Mouse (Mus musculus) heart, embryonic 11.5 days (tissue): ENCODE measurements around the gene 4930451I11Rik. TPM values are rescaled to one million over a fixed set of nuclear protein-coding genes. Genes with fewer than 3 reads are reported as not detected.
A peak's percentile ranks its signal among the peaks of the same experiment; 100 is the strongest.

Experiments
- ATAC-seq: fragments of 200-750 bp; cut with Nextera tagmentation; replicated peaks from 2 replicates; pipeline ENCODE4 v1.8.0; 2017; ENCODE audit warnings: moderate library complexity; ENCODE audit not compliant: insufficient number of reproducible peaks, low FRiP score, low TSS enrichment
- H3K27ac ChIP-seq: fragments of 300-500 bp; sonication (generic); 2 replicates; pipeline ENCODE4 v1.5.1; 2014; ENCODE audit warnings: mild to moderate bottlenecking, low read depth, low read length
- H3K27me3 ChIP-seq: fragments of 300-500 bp; sonication (generic); 2 replicates; pipeline ENCODE4 v1.6.1; 2014; ENCODE audit warnings: mild to moderate bottlenecking, low read length, mixed read lengths; ENCODE audit not compliant: control insufficient read depth, insufficient read depth
- H3K36me3 ChIP-seq: fragments of 300-500 bp; sonication (generic); 2 replicates; pipeline ENCODE4 v1.6.1; 2014; ENCODE audit warnings: mild to moderate bottlenecking, low read length, moderate library complexity, mixed read lengths; ENCODE audit not compliant: control insufficient read depth, insufficient read depth
- H3K4me1 ChIP-seq: fragments of 300-500 bp; sonication (generic); 2 replicates; pipeline ENCODE4 v1.6.1; 2014; ENCODE audit warnings: low read length; ENCODE audit not compliant: control insufficient read depth, insufficient read depth
- H3K4me2 ChIP-seq: fragments of 300-500 bp; sonication (generic); 2 replicates; pipeline ENCODE4 v1.6.1; 2014; ENCODE audit warnings: mild to moderate bottlenecking, moderate library complexity
- H3K4me3 ChIP-seq: fragments of 300-500 bp; sonication (generic); 2 replicates; pipeline ENCODE4 v1.5.1; 2014; ENCODE audit warnings: low read depth, low read length
- H3K9ac ChIP-seq: fragments of 300-500 bp; sonication (generic); 2 replicates; pipeline ENCODE4 v1.6.1; 2014; ENCODE audit warnings: mild to moderate bottlenecking, low read depth, low read length, moderate library complexity
- H3K9me3 ChIP-seq: fragments of 300-500 bp; sonication (generic); replicated peaks from 2 replicates; pipeline ENCODE4 v1.6.1; 2016; ENCODE audit warnings: low read length; ENCODE audit not compliant: control insufficient read depth
- WGBS: fragments of 180-500 bp; shearing (Covaris S2); extraction: QIAGEN DNeasy Blood & Tissue Kit; methylation state at CpG from one replicate; pipeline ENCODE4 v1.1.7; 2014; ENCODE audit not compliant: insufficient replicate concordance; 5-methylcytosine and 5-hydroxymethylcytosine counted together
- polyA plus RNA-seq: library from polyadenylated mRNA; unstranded; fragments of >200 nt; fragmentation: Nextera tagmentation; extraction: Ambion mirVana; gene quantifications from 2 replicates; pipeline ENCODE4 v1.2.1, GENCODE M21; 2014

4930451I11Rik gene
- not detected in 2 replicates for polyA plus RNA-seq

- no peaks in the 10 kb centered on the region for H3K36me3 ChIP-seq
- H3K4me2 ChIP-seq = peak within 1 kb of the TSS; percentile 71
- H3K4me1 ChIP-seq = peaks cover 5% of the 10 kb centered on the region
- H3K9me3 ChIP-seq = no peaks in the 10 kb centered on the region
- H3K27ac ChIP-seq = 0 out of 2 replicates have a peak within 1 kb of the TSS, but pooled peaks have one; percentile 22
- H3K9ac ChIP-seq = no peak within 1 kb of the TSS
- no peak for ATAC-seq
- H3K4me3 ChIP-seq = peak within 1 kb of the TSS; percentile 29
- H3K27me3 ChIP-seq = peaks cover 27% of the 10 kb centered on the region
- 58% methylated on average over 5 of the region's 5 CpGs for WGBS
Measured at GRCm38 (mm10) chr7:126831539-126831938, at the start of gene 4930451I11Rik. Gene 4930451I11Rik, minus strand, starts transcription at chr7:126831639.

- Histone ChIP-seq H3K4me3 (peak overlapping the region; percentile 86; the same call in 1 of the 2 replicates), H3K36me3 (peaks cover 37% of the 10 kb centered on the region)
Measured at GRCm38 (mm10) chr7:126881040-126881439, 49.6 kb upstream of the 4930451I11Rik start.

GRCm38 (mm10) chr7:126877239-126877638, 45.8 kb upstream of the 4930451I11Rik start:
- ATAC-seq = no peak
- WGBS = 100% methylated on average over 1 of the region's 1 CpGs

More at GRCm38 (mm10) chr7:126881040-126881439, 49.6 kb upstream of the 4930451I11Rik start:
- H3K9me3 ChIP-seq = no peaks in the 10 kb centered on the region
- H3K4me1 ChIP-seq = peaks cover 22% of the 10 kb centered on the region
- H3K27ac ChIP-seq = peak overlapping the region; percentile 41
- peak overlapping the region; percentile 96 for H3K4me2 ChIP-seq
- peak overlapping the region; percentile 57 for H3K9ac ChIP-seq
- 73% methylated on average over 6 of the region's 6 CpGs for WGBS
- no peaks in the 10 kb centered on the region for H3K27me3 ChIP-seq
- no peak for ATAC-seq

GRCm38 (mm10) chr7:126870520-126870891, 39.1 kb upstream of the 4930451I11Rik start:
- 100% methylated on average over 2 of the region's 2 CpGs for WGBS
- H3K36me3 ChIP-seq = peaks cover 67% of the 10 kb centered on the region
- H3K9ac ChIP-seq = no peak overlapping the region
- no peak overlapping the region for H3K27ac ChIP-seq
- H3K27me3 ChIP-seq = no peaks in the 10 kb centered on the region
- H3K4me2 ChIP-seq = no peak overlapping the region
- H3K9me3 ChIP-seq = no peaks in the 10 kb centered on the region
- H3K4me1 ChIP-seq = no peaks in the 10 kb centered on the region
- ATAC-seq = no peak
- H3K4me3 ChIP-seq = no peak overlapping the region

More at GRCm38 (mm10) chr7:126877239-126877638, 45.8 kb upstream of the 4930451I11Rik start:
- H3K36me3 ChIP-seq = peaks cover 63% of the 10 kb centered on the region
- peaks cover 9% of the 10 kb centered on the region for H3K4me1 ChIP-seq
- no peak overlapping the region for H3K27ac ChIP-seq
- no peaks in the 10 kb centered on the region for H3K27me3 ChIP-seq
- no peak overlapping the region for H3K4me3 ChIP-seq
- H3K9ac ChIP-seq = no peak overlapping the region
- no peak overlapping the region for H3K4me2 ChIP-seq
- H3K9me3 ChIP-seq = no peaks in the 10 kb centered on the region

- no peak for ATAC-seq
- Histone ChIP-seq H3K9me3 (no peaks in the 10 kb centered on the region), H3K36me3 (peaks cover 66% of the 10 kb centered on the region), H3K4me1 (no peaks in the 10 kb centered on the region), H3K9ac (no peak overlapping the region), H3K27me3 (no peaks in the 10 kb centered on the region), H3K27ac (no peak overlapping the region), H3K4me3 (no peak overlapping the region), H3K4me2 (no peak overlapping the region)
- 91% methylated on average over 23 of the region's 23 CpGs for WGBS
Measured at GRCm38 (mm10) chr7:126869780-126870519, 38.5 kb upstream of the 4930451I11Rik start.

GRCm38 (mm10) chr7:126868003-126868402, 36.6 kb upstream of the 4930451I11Rik start:
- Histone ChIP-seq H3K4me1 (peaks cover 2% of the 10 kb centered on the region; the same call in 1 of the 2 replicates), H3K27ac (no peak overlapping the region), H3K9ac (no peak overlapping the region), H3K4me2 (no peak overlapping the region), H3K36me3 (peaks cover 62% of the 10 kb centered on the region), H3K4me3 (no peak overlapping the region), H3K27me3 (no peaks in the 10 kb centered on the region), H3K9me3 (no peaks in the 10 kb centered on the region)
- 85% methylated on average over 12 of the region's 12 CpGs for WGBS
- ATAC-seq = no peak

GRCm38 (mm10) chr7:126867534-126867933, 36.1 kb upstream of the 4930451I11Rik start:
- Histone ChIP-seq H3K9me3 (no peaks in the 10 kb centered on the region), H3K27me3 (no peaks in the 10 kb centered on the region), H3K4me1 (peaks cover 5% of the 10 kb centered on the region; the same call in 1 of the 2 replicates), H3K4me3 (no peak overlapping the region), H3K4me2 (no peak overlapping the region), H3K36me3 (peaks cover 58% of the 10 kb centered on the region), H3K9ac (no peak overlapping the region), H3K27ac (no peak overlapping the region)
- 91% methylated on average over 2 of the region's 2 CpGs for WGBS
- ATAC-seq = no peak

GRCm38 (mm10) chr7:126863791-126864190, 32.4 kb upstream of the 4930451I11Rik start:
- peaks cover 32% of the 10 kb centered on the region for H3K36me3 ChIP-seq
- H3K27me3 ChIP-seq = no peaks in the 10 kb centered on the region
- no peaks in the 10 kb centered on the region for H3K9me3 ChIP-seq
- H3K4me1 ChIP-seq = peaks cover 9% of the 10 kb centered on the region; the same call in 1 of the 2 replicates
- 77% methylated on average over 6 of the region's 6 CpGs for WGBS
- ATAC-seq = no peak
- peak overlapping the region; percentile 75 for H3K4me2 ChIP-seq
- no peak overlapping the region for H3K4me3 ChIP-seq
- no peak overlapping the region; the same call in 1 of the 2 replicates for H3K9ac ChIP-seq
- H3K27ac ChIP-seq = 0 out of 2 replicates have a peak overlapping the region, but pooled peaks have one; percentile 3
